Mouse (Mus musculus) limb, embryonic 12.5 days (tissue): ENCODE results near the gene Olfr1377. TPM values are rescaled to one million over a fixed set of nuclear protein-coding genes. Genes with fewer than 3 reads are reported as not detected.

ENCODE experiments used
- polyA plus RNA-seq: library from polyadenylated mRNA; unstranded; fragments of >200 nt; fragmentation: Nextera tagmentation; extraction: Ambion mirVana; gene quantifications from 2 replicates; pipeline ENCODE4 v1.2.1, GENCODE M21; 2016

Olfr1377 gene
- polyA plus RNA-seq, 1 experiment from 2014 or later, result not detected

Other genes starting within 250 kb of the Olfr1377 start
- 56.1 and 61.0 TPM in 2 replicates for gene Zfp354c, start 154.2 kb upstream of the Olfr1377 start, polyA plus RNA-seq
- gene Zfp879, start 140.4 kb upstream of the Olfr1377 start, polyA plus RNA-seq, result 1.2 TPM in 2 replicates
- 0.05 TPM in 1 of 2 replicates, not detected in the other for gene Grm6, start 131.3 kb upstream of the Olfr1377 start, polyA plus RNA-seq
- 14.3 and 15.1 TPM in 2 replicates for gene Zfp454, start 94.3 kb upstream of the Olfr1377 start, polyA plus RNA-seq
- gene Zfp2, start 65.8 kb upstream of the Olfr1377 start, polyA plus RNA-seq, result 16.0 and 16.5 TPM in 2 replicates
- gene Zfp354b, start 50.3 kb upstream of the Olfr1377 start, polyA plus RNA-seq, result 1.4 and 1.8 TPM in 2 replicates
- not detected in 2 replicates for gene 4933414I15Rik, start 38.2 kb upstream of the Olfr1377 start, polyA plus RNA-seq
- not detected in 2 replicates for gene Prop1, start 28.2 kb upstream of the Olfr1377 start, polyA plus RNA-seq
- not detected in 2 replicates for gene Olfr1378, start 15.4 kb upstream of the Olfr1377 start, polyA plus RNA-seq
- not detected in 2 replicates for gene Olfr51, start 21.6 kb downstream of the Olfr1377 start, polyA plus RNA-seq
- gene Olfr54, start 32.3 kb downstream of the Olfr1377 start, polyA plus RNA-seq, result not detected in 2 replicates
- gene Olfr1375, start 66.1 kb downstream of the Olfr1377 start, polyA plus RNA-seq, result not detected in 2 replicates
- 9.8 and 10.3 TPM in 2 replicates for gene Zfp354a, start 77.3 kb downstream of the Olfr1377 start, polyA plus RNA-seq
- gene Gm12569, start 238.5 kb downstream of the Olfr1377 start, polyA plus RNA-seq, result not detected in 2 replicates